Comparison of ENCODE assay signal across 8 mouse cellular contexts in genomic region chr16:94289138-94290072, GRCm38 (mm10). TPM values are rescaled to one million over a fixed set of nuclear protein-coding genes. Genes with fewer than 3 reads are reported as not detected.
DNase-seq lines count a peak whose midpoint lies in the region; ATAC-seq and TF ChIP-seq lines count a peak whose summit lies in the region.

No protein-coding gene starts in this region.

- H3K4me2 ChIP-seq in heart, embryonic 13.5 days = peak overlapping the region; percentile 99
- peak overlapping the region; percentile 92 for H3K4me2 ChIP-seq in liver, embryonic 15.5 days

- peak; percentile 62 for DNase-seq in MEL (ENCODE audit: low read depth, low spot score)
- DNase-seq in embryo, embryonic 11 days = peak; percentile 42
- peak; percentile 85 to 88 for DNase-seq in layer of hippocampus, adult 2 months (ENCODE audit: low spot score in 2 of 2)
- DNase-seq in spleen, postnatal 10 days (ENCODE audit: low spot score in 2 of 2) = no peak

- no peaks in the 10 kb centered on the region for H3K9me3 ChIP-seq in MEL (replicated peaks; ENCODE audit: insufficient read depth, low read length)
- H3K9me3 ChIP-seq in heart, embryonic 13.5 days = no peaks in the 10 kb centered on the region
- H3K9me3 ChIP-seq in liver, embryonic 15.5 days (replicated peaks) = no peaks in the 10 kb centered on the region

- H3K27ac ChIP-seq in MEL (ENCODE audit: control insufficient read depth, low read depth, low read length) = peak overlapping the region; percentile 9; the same call in 1 of the 2 replicates
- H3K27ac ChIP-seq in heart, embryonic 13.5 days (replicated peaks) = no peak overlapping the region
- H3K27ac ChIP-seq in layer of hippocampus, adult 2 months = peak overlapping the region; percentile 88
- no peak overlapping the region for H3K27ac ChIP-seq in liver, embryonic 15.5 days (replicated peaks)
- peak overlapping the region; percentile 55; the same call in 1 of the 2 replicates for H3K27ac ChIP-seq in olfactory bulb, adult 2 months (ENCODE audit: insufficient read depth, low read depth, low read length)

- H3K36me3 ChIP-seq in C2C12 (ENCODE audit: control insufficient read depth, insufficient read depth) (no peaks in the 10 kb centered on the region), MEL (ENCODE audit: control insufficient read depth in 1 of 2, insufficient read depth in 2 of 2, low read length in 2 of 2) (peaks cover 0 to 4% of the 10 kb centered on the region in 2 experiments; a peak in 2 of 4 replicates)
- 0 out of 2 replicates have a peak, but pooled peaks cover 4% of the 10 kb centered on the region for H3K36me3 ChIP-seq in heart, embryonic 13.5 days
- H3K36me3 ChIP-seq in liver, embryonic 15.5 days (replicated peaks) = no peaks in the 10 kb centered on the region

- peak overlapping the region; percentile 97 for H3K9ac ChIP-seq in MEL (ENCODE audit: control insufficient read depth, low read depth, low read length, poor library complexity, severe bottlenecking)
- peak overlapping the region; percentile 91 for H3K9ac ChIP-seq in heart, embryonic 13.5 days
- peak overlapping the region; percentile 64 for H3K9ac ChIP-seq in liver, embryonic 15.5 days

- TF ChIP-seq CTCF in C2C12 (IDR thresholded peaks at IDR 0.05; ENCODE audit: control insufficient read depth, insufficient read depth, insufficient read length) (no peak), MEL (IDR thresholded peaks at IDR 0.05 in 2 of 3, conservative IDR thresholded peaks at IDR 0.05 in 1 of 3; ENCODE audit: control insufficient read depth in 1 of 3, insufficient read depth in 1 of 3, low read depth in 2 of 3, low read length in 3 of 3, poor library complexity in 1 of 3, severe bottlenecking in 1 of 3) (no peak)
- peak; percentile 51 for TF ChIP-seq CTCF in layer of hippocampus, adult 2 months (conservative IDR thresholded peaks at IDR 0.05)
- no peak for TF ChIP-seq CTCF in olfactory bulb, adult 2 months (IDR thresholded peaks at IDR 0.05; ENCODE audit: insufficient read depth, low read depth, low read length)

- no peaks in the 10 kb centered on the region for H3K27me3 ChIP-seq in C2C12 (ENCODE audit: control insufficient read depth, insufficient read depth, insufficient read length)
- no peaks in the 10 kb centered on the region for H3K27me3 ChIP-seq in MEL (ENCODE audit: control insufficient read depth in 1 of 2, insufficient read depth in 2 of 2, low read length in 2 of 2)
- no peaks in the 10 kb centered on the region for H3K27me3 ChIP-seq in heart, embryonic 13.5 days (replicated peaks)
- H3K27me3 ChIP-seq in liver, embryonic 15.5 days = peaks cover 9% of the 10 kb centered on the region

- ATAC-seq in heart, embryonic 13.5 days (ENCODE audit: extremely low read depth, insufficient number of reproducible peaks, low FRiP score, low TSS enrichment) = peak; percentile 22; the same call in 1 of the 2 replicates
- ATAC-seq in liver, embryonic 15.5 days (ENCODE audit: insufficient read depth) = peak; percentile 22

- no peaks in the 10 kb centered on the region for H3K79me2 ChIP-seq in C2C12 (ENCODE audit: control insufficient read depth, insufficient read depth)
- peaks cover 5% of the 10 kb centered on the region for H3K79me2 ChIP-seq in MEL (ENCODE audit: control insufficient read depth, insufficient read depth, low read length, poor library complexity)

- H3K79me3 ChIP-seq in C2C12 (ENCODE audit: low read depth) = no peaks in the 10 kb centered on the region

- TF ChIP-seq EP300 in MEL (IDR thresholded peaks at IDR 0.05; ENCODE audit: low read depth in 1 of 2, low read length in 2 of 2) = no peak

- no peak for TF ChIP-seq POLR2A in MEL (IDR thresholded peaks at IDR 0.05; ENCODE audit: control insufficient read depth in 1 of 2, insufficient read depth in 1 of 2, low read depth in 1 of 2, low read length in 2 of 2, poor library complexity in 1 of 2)
- no peak; the same call in 1 of the 2 replicates for TF ChIP-seq POLR2A in olfactory bulb, adult 2 months (IDR thresholded peaks at IDR 0.05; ENCODE audit: insufficient read depth, low read depth, low read length)

- H3K4me1 ChIP-seq in MEL (ENCODE audit: control insufficient read depth in 1 of 2, insufficient read depth in 2 of 2, low read length in 2 of 2) = peaks cover 0 to 9% of the 10 kb centered on the region in 2 experiments; a peak in 2 of 4 replicates
- H3K4me1 ChIP-seq in heart, embryonic 13.5 days = peaks cover 12% of the 10 kb centered on the region
- peaks cover 22% of the 10 kb centered on the region for H3K4me1 ChIP-seq in liver, embryonic 15.5 days (replicated peaks)
- peaks cover 12% of the 10 kb centered on the region for H3K4me1 ChIP-seq in olfactory bulb, adult 2 months (ENCODE audit: control insufficient read depth, insufficient read depth, low read length)

- peak overlapping the region; percentile 74 for H3ac ChIP-seq in C2C12 (ENCODE audit: control insufficient read depth, insufficient read length, low read depth)

- WGBS in heart, embryonic 13.5 days = 15% methylated on average over 38 of the region's 39 CpGs
- 11% methylated on average over 39 of the region's 39 CpGs for WGBS in liver, embryonic 15.5 days (ENCODE audit: insufficient replicate concordance)
- WGBS in olfactory bulb, adult 2 months = 5% methylated on average over 39 of the region's 39 CpGs

- H3K4me3 ChIP-seq in C2C12 (ENCODE audit: insufficient read depth, poor library complexity, severe bottlenecking) (peak overlapping the region; percentile 50), MEL (ENCODE audit: control insufficient read depth in 1 of 2, insufficient read depth in 1 of 2, low read depth in 2 of 2, low read length in 2 of 2) (peak overlapping the region; percentile 80 to 97)
- H3K4me3 ChIP-seq in heart, embryonic 13.5 days = peak overlapping the region; percentile 93
- H3K4me3 ChIP-seq in layer of hippocampus, adult 2 months = peak overlapping the region; percentile 76
- peak overlapping the region; percentile 71 for H3K4me3 ChIP-seq in liver, embryonic 15.5 days (replicated peaks)
- H3K4me3 ChIP-seq in olfactory bulb, adult 2 months (ENCODE audit: insufficient read depth, low read depth, low read length) = peak overlapping the region; percentile 96

- TF ChIP-seq RAD21 in MEL (IDR thresholded peaks at IDR 0.05; ENCODE audit: low read depth, low read length) = no peak

TF ChIP-seq in C2C12, 6 proteins besides CTCF, POLR2A, EP300 and RAD21:
- TF ChIP-seq CEBPB (IDR thresholded peaks at IDR 0.05; ENCODE audit: low read depth) (no peak), FOSL1 (IDR thresholded peaks at IDR 0.05; ENCODE audit: insufficient read depth, low read length, poor library complexity, severe bottlenecking) (no peak), MAX (IDR thresholded peaks at IDR 0.05) (no peak), MYOD1 (IDR thresholded peaks at IDR 0.05; ENCODE audit: control insufficient read depth, insufficient read length, low read depth) (no peak), MYOG (IDR thresholded peaks at IDR 0.05; ENCODE audit: control insufficient read depth, extremely low read depth, insufficient read length) (no peak), USF1 (IDR thresholded peaks at IDR 0.05; ENCODE audit: low read depth) (no peak)

TF ChIP-seq in MEL, 35 proteins besides CTCF, POLR2A, EP300 and RAD21:
- 0 out of 2 replicates have a peak, but pooled peaks have one; percentile 1 for TF ChIP-seq TCF12 (IDR thresholded peaks at IDR 0.05; ENCODE audit: low read depth, low read length)
- no peak for TF ChIP-seq CHD2 (IDR thresholded peaks at IDR 0.05; ENCODE audit: low read length)
- TF ChIP-seq HCFC1 (IDR thresholded peaks at IDR 0.05; ENCODE audit: low read depth, low read length) = no peak
- TF ChIP-seq SIN3A (IDR thresholded peaks at IDR 0.05; ENCODE audit: low read length) = peak; percentile 69
TF ChIP-seq in MEL: peak in this region for 2.

RNA-seq across cellular contexts. Expression of gene Hlcs, which starts 24.0 kb away (rescaled TPM):
- polyA plus RNA-seq in C2C12 (2012; fragmentation: generic; extraction: Trizol) (1.7 TPM), MEL (2012; ENCODE audit: insufficient read depth in 1 of 2, insufficient read length in 2 of 2, low read depth in 1 of 2, low replicate concordance in 2 of 2, missing spikeins in 1 of 2) (1 to 10 TPM in 1 of 2 experiments, not detected in 1; 6.4 TPM)
- 2.8 and 3.3 TPM in 2 replicates for total RNA-seq in MEL (2012; rRNA removed)
- 7.6 and 8.0 TPM in 2 replicates for polyA plus RNA-seq in heart, embryonic 13.5 days (2015; fragmentation: Nextera tagmentation; extraction: Ambion mirVana)
- 10 to 100 TPM; 14.0 to 15.2 TPM for total RNA-seq in layer of hippocampus, adult 2 months (2021)
- 2.1 and 2.5 TPM in 2 replicates for polyA plus RNA-seq in liver, embryonic 15.5 days (2015; fragmentation: Nextera tagmentation; extraction: Ambion mirVana)
- polyA plus RNA-seq in olfactory bulb, adult 2 months (2012; ENCODE audit: insufficient read depth, insufficient read length, low replicate concordance, missing spikeins) = not detected in 2 replicates

RNA-seq across cellular contexts. Expression of gene Ripply3, which starts 38.8 kb away (rescaled TPM):
- polyA plus RNA-seq in C2C12 (2012; fragmentation: generic; extraction: Trizol) (0.22 TPM), MEL (2012; ENCODE audit: insufficient read depth in 1 of 2, insufficient read length in 2 of 2, low read depth in 1 of 2, low replicate concordance in 2 of 2, missing spikeins in 1 of 2) (under 1 TPM in 1 of 2 experiments, not detected in 1; 0.18 TPM)
- total RNA-seq in MEL (2012; rRNA removed) = 0.10 and 0.35 TPM in 2 replicates
- polyA plus RNA-seq in heart, embryonic 13.5 days (2015; fragmentation: Nextera tagmentation; extraction: Ambion mirVana) = 5.0 and 6.0 TPM in 2 replicates
- total RNA-seq in layer of hippocampus, adult 2 months (2021) = under 1 TPM in 1 of 2 experiments, not detected in 1; 0.29 TPM
- 1.7 and 1.9 TPM in 2 replicates for polyA plus RNA-seq in liver, embryonic 15.5 days (2015; fragmentation: Nextera tagmentation; extraction: Ambion mirVana)
- not detected in 2 replicates for polyA plus RNA-seq in olfactory bulb, adult 2 months (2012; ENCODE audit: insufficient read depth, insufficient read length, low replicate concordance, missing spikeins)

Comparison
In these comparisons a context has a peak if more than half of its experiments do, and no peak if none do; other contexts are left out.
1. DNase-seq: peak in MEL (single experiment), embryo, embryonic 11 days (single experiment) and layer of hippocampus, adult 2 months (2 of 2); none in spleen, postnatal 10 days (0 of 2).
2. H3K27ac ChIP-seq: peak in MEL (single experiment), layer of hippocampus, adult 2 months (single experiment) and olfactory bulb, adult 2 months (single experiment); none in heart, embryonic 13.5 days (single experiment) and liver, embryonic 15.5 days (single experiment).
3. Peak in every context shown above with its lines, with median percentiles within 50 percentile points of each other: H3K4me3 ChIP-seq and H3K9ac ChIP-seq.